Mouse (Mus musculus): ENCODE measurements around the gene Sh3kbp1. TPM values are rescaled to one million over a fixed set of nuclear protein-coding genes. Genes with fewer than 3 reads are reported as not detected.

Sh3kbp1 gene
- polyA plus RNA-seq, 1 experiment from 2014 or later: 22.0 TPM

DNA sequence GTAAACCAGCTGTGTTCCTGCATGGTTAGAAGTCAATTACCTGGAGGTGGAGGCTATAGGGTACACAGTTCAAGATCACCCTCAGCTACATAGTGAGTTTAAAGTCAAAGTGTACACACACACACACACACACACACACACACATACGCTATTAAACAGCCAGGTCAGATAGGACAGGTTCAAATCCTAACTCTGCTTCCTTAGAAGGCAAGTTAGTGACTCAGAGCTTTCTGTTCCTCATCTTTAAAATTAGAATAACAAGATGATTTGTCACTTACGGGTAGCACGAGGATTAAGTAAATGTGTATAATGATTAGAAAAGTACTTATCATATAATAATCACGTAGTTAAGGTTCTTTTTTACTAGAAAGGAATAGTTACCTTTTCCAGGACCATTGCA, 208.2 kb downstream of the Sh3kbp1 start:
- H3K36me3 ChIP-seq: no peaks in the 10 kb centered on the region
- 0 out of 2 replicates have a peak, but pooled peaks cover 1% of the 10 kb centered on the region for H3K4me1 ChIP-seq
- no peak for DNase-seq (ENCODE audit: low spot score)
- WGBS: 98% methylated on average over 4 of the region's 4 CpGs
- no peak overlapping the region for H3K27ac ChIP-seq
- no peaks in the 10 kb centered on the region for H3K9me3 ChIP-seq (replicated peaks)
- H3K27me3 ChIP-seq (ENCODE audit: low read depth, poor library complexity, severe bottlenecking): peaks cover 98% of the 10 kb centered on the region
- no peak overlapping the region for H3K4me3 ChIP-seq

DNA sequence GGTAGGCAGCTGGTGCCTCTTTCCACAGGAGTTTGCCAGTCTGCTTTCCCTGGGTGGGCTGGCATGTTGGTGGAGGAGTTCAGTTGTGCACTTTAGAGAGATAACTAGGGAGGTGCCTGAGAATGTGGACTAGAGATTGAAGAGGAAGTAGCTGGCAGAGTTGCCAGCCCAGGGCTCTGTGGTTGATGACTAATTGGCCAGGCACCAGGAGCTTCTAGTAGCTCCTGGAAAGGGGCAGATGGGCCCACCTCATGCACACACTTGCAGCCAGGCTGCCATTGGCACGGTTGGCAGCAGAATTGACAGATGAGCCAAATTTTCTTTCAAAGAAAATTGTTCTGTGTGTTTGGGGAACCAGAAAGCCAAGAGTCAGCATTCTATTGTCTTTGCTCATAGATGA, 210.3 kb downstream of the Sh3kbp1 start:
- H3K4me1 ChIP-seq: 0 out of 2 replicates have a peak, but pooled peaks cover 2% of the 10 kb centered on the region
- no peaks in the 10 kb centered on the region for H3K36me3 ChIP-seq
- DNase-seq (ENCODE audit: low spot score): no peak
- no peaks in the 10 kb centered on the region for H3K9me3 ChIP-seq (replicated peaks)
- WGBS: 86% methylated on average over 1 of the region's 1 CpGs
- H3K4me3 ChIP-seq: no peak overlapping the region
- H3K27me3 ChIP-seq (ENCODE audit: low read depth, poor library complexity, severe bottlenecking): peaks cover 93% of the 10 kb centered on the region
- H3K27ac ChIP-seq: no peak overlapping the region

- Histone ChIP-seq H3K27me3 (ENCODE audit: low read depth, poor library complexity, severe bottlenecking) (peaks cover 91% of the 10 kb centered on the region), H3K36me3 (no peaks in the 10 kb centered on the region), H3K27ac (no peak overlapping the region), H3K4me1 (0 out of 2 replicates have a peak, but pooled peaks cover 2% of the 10 kb centered on the region), H3K4me3 (no peak overlapping the region), H3K9me3 (replicated peaks) (no peaks in the 10 kb centered on the region)
- no peak for DNase-seq (ENCODE audit: low spot score)
- WGBS: 68% methylated on average over 2 of the region's 2 CpGs
Observed at GRCm38 (mm10) chrX:159839786-159840185, 212.7 kb downstream of the Sh3kbp1 start.

DNA sequence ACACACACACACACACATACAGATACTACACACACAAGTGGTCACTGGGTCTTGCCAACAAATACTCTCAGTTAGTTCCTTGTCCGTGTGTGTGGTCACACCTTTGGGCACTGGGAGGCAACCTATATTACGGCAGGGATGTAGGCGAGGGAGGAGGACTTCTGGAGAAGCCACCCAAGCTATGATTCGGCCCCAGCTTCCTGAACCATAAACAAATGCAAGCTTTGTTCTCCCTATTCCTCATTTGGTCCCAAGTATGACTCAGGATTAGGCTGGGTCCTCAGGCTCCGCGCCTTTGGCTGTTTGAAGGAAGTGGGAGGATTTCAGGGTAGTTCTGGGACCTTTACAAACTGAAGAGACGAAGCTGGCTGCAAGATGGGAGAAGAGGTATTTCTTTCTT, 213.2 kb downstream of the Sh3kbp1 start:
- Histone ChIP-seq H3K27me3 (ENCODE audit: low read depth, poor library complexity, severe bottlenecking) (peaks cover 90% of the 10 kb centered on the region), H3K27ac (no peak overlapping the region), H3K9me3 (replicated peaks) (no peaks in the 10 kb centered on the region), H3K4me3 (no peak overlapping the region), H3K4me1 (0 out of 2 replicates have a peak, but pooled peaks cover 2% of the 10 kb centered on the region), H3K36me3 (no peaks in the 10 kb centered on the region)
- no peak for DNase-seq (ENCODE audit: low spot score)
- 40% methylated on average over 7 of the region's 7 CpGs for WGBS

GRCm38 (mm10) chrX:159850722-159851121, 223.7 kb downstream of the Sh3kbp1 start:
- no peak overlapping the region for H3K4me3 ChIP-seq
- DNase-seq (ENCODE audit: low spot score): no peak
- no peak overlapping the region for H3K27ac ChIP-seq
- H3K36me3 ChIP-seq: no peaks in the 10 kb centered on the region
- no peaks in the 10 kb centered on the region for H3K4me1 ChIP-seq
- WGBS: 91% methylated on average over 8 of the region's 8 CpGs
- H3K9me3 ChIP-seq (replicated peaks): no peaks in the 10 kb centered on the region
- peaks cover 76% of the 10 kb centered on the region for H3K27me3 ChIP-seq (ENCODE audit: low read depth, poor library complexity, severe bottlenecking)

- Histone ChIP-seq H3K27me3 (ENCODE audit: low read depth, poor library complexity, severe bottlenecking) (peaks cover 96% of the 10 kb centered on the region), H3K4me1 (no peaks in the 10 kb centered on the region), H3K27ac (no peak overlapping the region), H3K36me3 (no peaks in the 10 kb centered on the region), H3K4me3 (no peak overlapping the region), H3K9me3 (replicated peaks) (no peaks in the 10 kb centered on the region)
- no peak for DNase-seq (ENCODE audit: low spot score)
- 85% methylated on average over 1 of the region's 1 CpGs for WGBS
Observed at GRCm38 (mm10) chrX:159856866-159857265, 229.8 kb downstream of the Sh3kbp1 start.

- peaks cover 96% of the 10 kb centered on the region for H3K27me3 ChIP-seq (ENCODE audit: low read depth, poor library complexity, severe bottlenecking)
- H3K27ac ChIP-seq: no peak overlapping the region
- no peak overlapping the region for H3K4me3 ChIP-seq
- H3K9me3 ChIP-seq (replicated peaks): no peaks in the 10 kb centered on the region
- H3K36me3 ChIP-seq: no peaks in the 10 kb centered on the region
- 82% methylated on average over 1 of the region's 1 CpGs for WGBS
- no peak for DNase-seq (ENCODE audit: low spot score)
- H3K4me1 ChIP-seq: no peaks in the 10 kb centered on the region
Observed at GRCm38 (mm10) chrX:159858126-159858525, 231.1 kb downstream of the Sh3kbp1 start.

DNA sequence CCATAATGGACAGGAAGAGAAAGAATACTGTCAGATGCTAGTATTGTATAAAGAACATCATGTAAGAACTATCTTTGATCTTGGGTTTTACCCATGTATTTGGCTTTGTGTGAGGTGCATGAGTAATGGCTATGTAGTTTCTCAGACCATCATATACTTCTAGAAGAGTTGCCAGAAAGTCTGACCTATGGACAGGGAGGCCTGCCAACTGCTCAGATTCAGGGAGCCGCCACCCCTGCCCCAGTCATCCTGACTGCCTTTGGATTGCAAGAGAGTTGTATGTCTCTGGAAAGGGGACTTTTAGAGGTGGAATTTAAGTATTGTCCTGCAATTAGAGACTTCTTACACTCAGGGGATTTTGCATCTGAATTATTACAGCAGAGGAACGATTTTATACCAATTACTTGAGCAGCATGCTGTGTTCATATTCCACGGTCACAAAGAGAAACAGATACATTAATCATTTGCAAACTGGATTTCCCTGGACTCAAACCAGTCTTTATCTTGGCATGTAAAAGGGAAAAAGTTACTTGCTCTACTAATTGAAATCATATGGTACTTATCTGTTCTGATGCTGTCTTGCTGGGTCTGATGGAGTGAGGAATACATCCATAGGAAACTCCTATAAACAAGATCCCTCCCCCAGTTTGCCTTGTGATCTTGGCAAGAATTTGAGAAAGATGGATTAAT, 233.9 kb downstream of the Sh3kbp1 start:
- no peaks in the 10 kb centered on the region for H3K4me1 ChIP-seq
- no peaks in the 10 kb centered on the region for H3K36me3 ChIP-seq
- H3K4me3 ChIP-seq: no peak overlapping the region
- DNase-seq (ENCODE audit: low spot score): no peak
- H3K27me3 ChIP-seq (ENCODE audit: low read depth, poor library complexity, severe bottlenecking): peaks cover 96% of the 10 kb centered on the region
- no peak overlapping the region for H3K27ac ChIP-seq
- WGBS: 74% methylated on average over 3 of the region's 3 CpGs
- H3K9me3 ChIP-seq (replicated peaks): no peaks in the 10 kb centered on the region

- Histone ChIP-seq H3K36me3 (no peaks in the 10 kb centered on the region), H3K9me3 (replicated peaks) (no peaks in the 10 kb centered on the region), H3K27me3 (ENCODE audit: low read depth, poor library complexity, severe bottlenecking) (peaks cover 100% of the 10 kb centered on the region), H3K4me3 (no peak overlapping the region), H3K27ac (no peak overlapping the region), H3K4me1 (no peaks in the 10 kb centered on the region)
- 82% methylated on average over 3 of the region's 3 CpGs for WGBS
- DNase-seq (ENCODE audit: low spot score): no peak
Observed at GRCm38 (mm10) chrX:159867660-159868059, 240.6 kb downstream of the Sh3kbp1 start.

DNA sequence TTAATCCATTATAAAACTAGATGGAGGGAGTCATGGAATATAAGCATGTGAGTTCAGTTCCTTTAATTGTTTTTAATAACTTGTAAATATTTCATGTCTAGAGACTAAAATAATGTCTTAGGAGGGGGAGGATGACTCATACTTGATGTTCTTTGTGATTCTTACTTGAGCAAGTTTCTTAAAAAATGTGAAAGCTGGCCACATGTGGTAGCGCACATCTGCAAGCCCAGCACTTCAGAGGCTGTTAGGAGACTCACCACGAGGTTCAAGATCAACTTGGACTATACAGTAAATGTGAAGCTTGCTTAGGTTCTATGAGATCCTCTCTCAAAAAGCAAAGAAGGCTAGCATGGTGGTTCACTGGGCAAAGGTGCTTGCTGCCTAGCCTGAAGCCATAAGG, 245.4 kb downstream of the Sh3kbp1 start:
- no peak overlapping the region for H3K27ac ChIP-seq
- H3K9me3 ChIP-seq (replicated peaks): no peaks in the 10 kb centered on the region
- no peak overlapping the region for H3K4me3 ChIP-seq
- peaks cover 97% of the 10 kb centered on the region for H3K27me3 ChIP-seq (ENCODE audit: low read depth, poor library complexity, severe bottlenecking)
- no peaks in the 10 kb centered on the region for H3K36me3 ChIP-seq
- 82% methylated on average over 2 of the region's 2 CpGs for WGBS
- no peak for DNase-seq (ENCODE audit: low spot score)
- H3K4me1 ChIP-seq: no peaks in the 10 kb centered on the region

DNA sequence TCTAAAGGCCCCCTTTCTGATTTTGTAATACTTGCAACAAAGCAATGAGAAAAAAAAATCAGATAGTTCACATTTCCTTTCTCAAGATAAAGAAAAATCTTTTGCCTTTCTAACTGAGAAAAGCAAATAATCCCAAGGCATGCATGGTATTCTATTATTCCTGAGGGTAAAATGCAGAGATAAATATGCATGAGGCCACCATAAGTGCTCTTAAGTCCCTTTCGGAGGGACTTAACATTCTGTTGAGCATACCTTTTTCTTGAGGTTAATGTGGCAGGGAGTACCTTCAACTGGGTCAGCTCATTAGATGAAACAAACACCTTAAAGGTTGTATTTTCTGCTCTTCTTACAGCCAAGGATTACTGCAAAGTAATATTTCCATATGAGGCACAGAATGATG, 250.7 kb downstream of the Sh3kbp1 start:
- H3K36me3 ChIP-seq: no peaks in the 10 kb centered on the region
- no peaks in the 10 kb centered on the region for H3K4me1 ChIP-seq
- H3K27me3 ChIP-seq (ENCODE audit: low read depth, poor library complexity, severe bottlenecking): peaks cover 96% of the 10 kb centered on the region
- no peak for DNase-seq (ENCODE audit: low spot score)
- no peak overlapping the region for H3K27ac ChIP-seq
- no peak overlapping the region for H3K4me3 ChIP-seq
- 94% methylated on average over 1 of the region's 1 CpGs for WGBS
- H3K9me3 ChIP-seq (replicated peaks): no peaks in the 10 kb centered on the region

- Histone ChIP-seq H3K36me3 (no peaks in the 10 kb centered on the region), H3K4me1 (no peaks in the 10 kb centered on the region), H3K4me3 (no peak overlapping the region), H3K27me3 (ENCODE audit: low read depth, poor library complexity, severe bottlenecking) (peaks cover 96% of the 10 kb centered on the region), H3K9me3 (replicated peaks) (no peaks in the 10 kb centered on the region), H3K27ac (no peak overlapping the region)
- 74% methylated on average over 3 of the region's 3 CpGs for WGBS
- DNase-seq (ENCODE audit: low spot score): no peak
Observed at GRCm38 (mm10) chrX:159879455-159879854, 252.4 kb downstream of the Sh3kbp1 start.

- Histone ChIP-seq H3K4me3 (no peak overlapping the region), H3K27me3 (ENCODE audit: low read depth, poor library complexity, severe bottlenecking) (peaks cover 98% of the 10 kb centered on the region), H3K9me3 (replicated peaks) (no peaks in the 10 kb centered on the region), H3K27ac (no peak overlapping the region), H3K36me3 (no peaks in the 10 kb centered on the region), H3K4me1 (no peaks in the 10 kb centered on the region)
- DNase-seq (ENCODE audit: low spot score): no peak
- WGBS: 85% methylated on average over 5 of the region's 5 CpGs
Observed at GRCm38 (mm10) chrX:159881576-159881975, 254.5 kb downstream of the Sh3kbp1 start.

DNA sequence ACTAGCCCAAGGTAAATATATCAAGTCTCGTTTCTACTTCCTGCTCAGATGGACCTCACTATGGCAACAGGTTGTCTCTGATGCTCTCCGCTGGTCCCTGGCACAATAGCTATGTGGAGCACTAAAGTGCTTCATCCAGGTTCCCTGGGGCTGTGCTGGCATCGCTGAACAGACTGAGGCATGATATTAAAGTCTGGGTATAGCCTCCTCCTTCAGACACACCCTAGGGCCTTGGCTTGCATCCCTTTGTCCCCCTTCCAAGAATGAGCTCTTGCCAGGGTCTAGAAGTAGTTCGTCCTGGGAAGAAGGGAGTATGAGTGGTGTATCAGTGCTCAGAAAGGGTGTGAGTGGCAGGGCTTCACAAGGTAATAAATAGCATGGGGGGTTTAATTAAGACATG, 269.5 kb downstream of the Sh3kbp1 start:
- Histone ChIP-seq H3K36me3 (no peaks in the 10 kb centered on the region), H3K27me3 (ENCODE audit: low read depth, poor library complexity, severe bottlenecking) (peaks cover 78% of the 10 kb centered on the region), H3K27ac (no peak overlapping the region), H3K9me3 (replicated peaks) (no peaks in the 10 kb centered on the region), H3K4me3 (no peak overlapping the region), H3K4me1 (no peaks in the 10 kb centered on the region)
- 87% methylated on average over 4 of the region's 4 CpGs for WGBS
- DNase-seq (ENCODE audit: low spot score): no peak

Measured in limb, embryonic 10.5 days (tissue).